Mouse (Mus musculus): ENCODE data around the gene Cdh13. TPM values are rescaled to one million over a fixed set of nuclear protein-coding genes. Genes with fewer than 3 reads are reported as not detected.
A peak's percentile ranks its signal among the peaks of the same experiment; 100 is the strongest.

Gene Cdh13
- polyA plus RNA-seq, 1 experiment, result 9.4 TPM

DNA sequence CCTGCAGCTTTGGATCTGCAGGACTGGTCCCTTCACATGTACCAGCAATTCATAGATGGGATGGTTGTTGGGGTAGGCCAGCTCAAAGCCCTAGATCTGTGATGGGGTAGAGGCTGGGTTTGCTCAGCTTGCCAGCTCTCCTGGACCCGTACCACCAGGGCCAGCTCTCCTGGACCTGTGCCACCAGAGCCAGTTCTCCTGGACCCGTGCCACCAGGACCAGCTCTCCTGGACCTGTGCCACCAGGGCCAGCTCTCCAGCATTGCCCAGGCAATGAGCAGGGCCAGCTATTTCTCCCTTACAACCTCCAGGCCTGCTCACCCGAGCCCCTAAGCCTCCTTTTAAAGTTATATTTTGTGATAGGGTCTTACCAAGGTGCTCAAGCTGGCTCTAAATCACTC, 566.0 kb downstream of the Cdh13 start:
- H3K79me3 ChIP-seq (ENCODE audit: low read depth), result no peaks in the 10 kb centered on the region
- no peak overlapping the region for H3ac ChIP-seq (ENCODE audit: control insufficient read depth, insufficient read length, low read depth)
- H3K4me3 ChIP-seq (ENCODE audit: insufficient read depth, poor library complexity, severe bottlenecking), result no peak overlapping the region
- no peaks in the 10 kb centered on the region for H3K79me2 ChIP-seq (ENCODE audit: control insufficient read depth, insufficient read depth)
- TF ChIP-seq MYOG (IDR thresholded peaks at IDR 0.05; ENCODE audit: control insufficient read depth, extremely low read depth, insufficient read length) (no peak), CTCF (IDR thresholded peaks at IDR 0.05; ENCODE audit: control insufficient read depth, insufficient read depth, insufficient read length) (no peak), CEBPB (IDR thresholded peaks at IDR 0.05; ENCODE audit: low read depth) (no peak), MYOD1 (IDR thresholded peaks at IDR 0.05; ENCODE audit: control insufficient read depth, insufficient read length, low read depth) (no peak), USF1 (IDR thresholded peaks at IDR 0.05; ENCODE audit: low read depth) (no peak), MAX (IDR thresholded peaks at IDR 0.05) (no peak), FOSL1 (IDR thresholded peaks at IDR 0.05; ENCODE audit: insufficient read depth, low read length, poor library complexity, severe bottlenecking) (no peak)
- no peaks in the 10 kb centered on the region for H3K36me3 ChIP-seq (ENCODE audit: control insufficient read depth, insufficient read depth)
- no peaks in the 10 kb centered on the region for H3K27me3 ChIP-seq (ENCODE audit: control insufficient read depth, insufficient read depth, insufficient read length)

DNA sequence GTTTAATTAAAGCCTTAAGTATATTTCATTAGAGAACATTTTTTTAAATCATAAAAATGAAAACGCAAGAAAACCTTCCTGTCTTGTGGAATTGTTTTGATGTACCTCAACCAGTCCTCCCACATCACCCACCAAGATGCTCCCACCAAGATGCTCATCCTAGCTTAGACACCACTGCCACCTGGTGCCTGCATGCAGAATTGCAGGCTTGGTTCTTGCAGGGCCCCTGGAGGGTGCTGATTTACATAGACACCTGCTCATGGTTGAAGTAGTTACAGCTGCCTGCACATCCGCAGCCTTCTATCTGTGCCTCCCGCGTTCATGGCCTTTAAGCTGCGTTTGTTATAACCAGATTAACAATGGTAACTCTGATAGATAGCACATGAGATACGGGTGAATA, 566.8 kb downstream of the Cdh13 start:
- H3K27me3 ChIP-seq (ENCODE audit: control insufficient read depth, insufficient read depth, insufficient read length), result no peaks in the 10 kb centered on the region
- TF ChIP-seq MYOD1 (IDR thresholded peaks at IDR 0.05; ENCODE audit: control insufficient read depth, insufficient read length, low read depth) (no peak), FOSL1 (IDR thresholded peaks at IDR 0.05; ENCODE audit: insufficient read depth, low read length, poor library complexity, severe bottlenecking) (no peak), MYOG (IDR thresholded peaks at IDR 0.05; ENCODE audit: control insufficient read depth, extremely low read depth, insufficient read length) (no peak), CTCF (IDR thresholded peaks at IDR 0.05; ENCODE audit: control insufficient read depth, insufficient read depth, insufficient read length) (peak; percentile 73)
- no peaks in the 10 kb centered on the region for H3K36me3 ChIP-seq (ENCODE audit: control insufficient read depth, insufficient read depth)
- H3K79me2 ChIP-seq (ENCODE audit: control insufficient read depth, insufficient read depth), result no peaks in the 10 kb centered on the region
- H3K4me3 ChIP-seq (ENCODE audit: insufficient read depth, poor library complexity, severe bottlenecking), result no peak overlapping the region
- no peaks in the 10 kb centered on the region for H3K79me3 ChIP-seq (ENCODE audit: low read depth)
- H3ac ChIP-seq (ENCODE audit: control insufficient read depth, insufficient read length, low read depth), result no peak overlapping the region

DNA sequence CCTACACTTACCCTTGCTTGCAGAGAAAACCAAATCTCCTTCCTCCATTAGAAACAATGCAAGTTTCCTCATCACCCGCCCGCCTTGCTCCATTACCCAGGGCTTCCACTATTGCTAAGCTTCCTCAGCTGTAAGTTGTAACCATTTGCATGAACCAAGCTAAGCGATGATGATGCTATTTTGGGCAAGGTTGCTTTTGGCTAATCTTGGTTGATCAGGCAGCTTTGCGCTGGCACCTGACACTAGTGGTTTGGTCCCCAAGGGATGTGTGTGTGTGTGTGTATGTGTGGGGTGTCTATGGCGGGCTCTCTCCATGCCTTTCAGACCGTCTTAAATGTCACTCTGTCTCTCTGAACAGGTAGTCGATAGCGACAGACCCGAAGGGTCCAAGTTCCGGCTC, 567.8 kb downstream of the Cdh13 start:
- no peaks in the 10 kb centered on the region for H3K36me3 ChIP-seq (ENCODE audit: control insufficient read depth, insufficient read depth)
- H3K27me3 ChIP-seq (ENCODE audit: control insufficient read depth, insufficient read depth, insufficient read length), result no peaks in the 10 kb centered on the region
- no peaks in the 10 kb centered on the region for H3K79me3 ChIP-seq (ENCODE audit: low read depth)
- no peak overlapping the region for H3ac ChIP-seq (ENCODE audit: control insufficient read depth, insufficient read length, low read depth)
- no peaks in the 10 kb centered on the region for H3K79me2 ChIP-seq (ENCODE audit: control insufficient read depth, insufficient read depth)
- TF ChIP-seq CTCF (IDR thresholded peaks at IDR 0.05; ENCODE audit: control insufficient read depth, insufficient read depth, insufficient read length), result no peak
- TF ChIP-seq FOSL1 (IDR thresholded peaks at IDR 0.05; ENCODE audit: insufficient read depth, low read length, poor library complexity, severe bottlenecking), result no peak
- no peak for TF ChIP-seq MYOG (IDR thresholded peaks at IDR 0.05; ENCODE audit: control insufficient read depth, extremely low read depth, insufficient read length)
- TF ChIP-seq CEBPB (IDR thresholded peaks at IDR 0.05; ENCODE audit: low read depth), result no peak
- no peak for TF ChIP-seq USF1 (IDR thresholded peaks at IDR 0.05; ENCODE audit: low read depth)
- TF ChIP-seq MAX (IDR thresholded peaks at IDR 0.05), result no peak
- no peak for TF ChIP-seq MYOD1 (IDR thresholded peaks at IDR 0.05; ENCODE audit: control insufficient read depth, insufficient read length, low read depth)
- H3K4me3 ChIP-seq (ENCODE audit: insufficient read depth, poor library complexity, severe bottlenecking), result no peak overlapping the region

DNA sequence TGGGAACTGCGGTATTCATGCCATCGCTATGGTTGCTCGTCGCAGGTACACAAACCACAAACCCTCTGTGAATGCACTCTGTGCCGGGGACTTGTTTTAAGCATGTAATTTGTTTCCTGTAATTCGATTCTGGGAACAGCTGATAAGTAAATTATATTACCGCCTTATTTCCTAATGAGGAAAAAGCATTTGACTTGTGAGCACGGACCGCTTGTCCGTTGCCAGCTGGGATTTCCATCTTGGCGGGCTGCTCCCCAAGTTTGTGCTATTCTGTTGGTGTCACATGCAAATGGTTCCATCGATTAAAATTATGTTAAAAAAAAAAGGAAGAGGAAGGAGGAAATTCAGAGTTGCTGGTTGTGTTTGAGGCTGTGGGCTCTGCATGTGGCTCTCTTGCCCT, 569.3 kb downstream of the Cdh13 start:
- no peak for TF ChIP-seq FOSL1 (IDR thresholded peaks at IDR 0.05; ENCODE audit: insufficient read depth, low read length, poor library complexity, severe bottlenecking)
- TF ChIP-seq USF1 (IDR thresholded peaks at IDR 0.05; ENCODE audit: low read depth), result no peak
- TF ChIP-seq MYOG (IDR thresholded peaks at IDR 0.05; ENCODE audit: control insufficient read depth, extremely low read depth, insufficient read length), result no peak
- no peak for TF ChIP-seq MAX (IDR thresholded peaks at IDR 0.05)
- no peak for TF ChIP-seq MYOD1 (IDR thresholded peaks at IDR 0.05; ENCODE audit: control insufficient read depth, insufficient read length, low read depth)
- TF ChIP-seq CTCF (IDR thresholded peaks at IDR 0.05; ENCODE audit: control insufficient read depth, insufficient read depth, insufficient read length), result no peak
- no peak for TF ChIP-seq CEBPB (IDR thresholded peaks at IDR 0.05; ENCODE audit: low read depth)
- H3K79me3 ChIP-seq (ENCODE audit: low read depth), result no peaks in the 10 kb centered on the region
- H3K79me2 ChIP-seq (ENCODE audit: control insufficient read depth, insufficient read depth), result no peaks in the 10 kb centered on the region

DNA sequence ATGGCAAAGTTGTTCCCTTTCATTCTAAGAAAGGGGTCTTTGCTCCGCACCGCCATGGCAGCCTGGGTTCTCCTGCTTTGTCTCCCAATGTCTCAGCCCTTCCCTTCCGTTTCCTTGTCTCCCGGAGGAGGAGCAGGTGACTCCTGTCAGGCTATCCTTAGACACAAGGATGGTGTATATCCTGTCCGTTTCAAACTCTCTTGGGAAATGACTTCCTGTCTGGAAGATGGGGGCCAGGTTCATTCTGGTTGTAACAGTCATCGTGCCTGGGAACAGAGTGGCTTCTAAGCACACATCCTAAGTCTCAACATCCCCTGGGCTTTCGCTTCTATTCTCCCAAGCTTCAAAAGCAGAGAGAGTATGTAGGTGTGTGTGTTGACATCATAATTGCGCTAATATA, 571.1 kb downstream of the Cdh13 start:
- H3ac ChIP-seq (ENCODE audit: control insufficient read depth, insufficient read length, low read depth), result no peak overlapping the region
- H3K27me3 ChIP-seq (ENCODE audit: control insufficient read depth, insufficient read depth, insufficient read length), result no peaks in the 10 kb centered on the region
- no peaks in the 10 kb centered on the region for H3K36me3 ChIP-seq (ENCODE audit: control insufficient read depth, insufficient read depth)
- TF ChIP-seq USF1 (IDR thresholded peaks at IDR 0.05; ENCODE audit: low read depth) (no peak), CTCF (IDR thresholded peaks at IDR 0.05; ENCODE audit: control insufficient read depth, insufficient read depth, insufficient read length) (no peak), CEBPB (IDR thresholded peaks at IDR 0.05; ENCODE audit: low read depth) (no peak)
- H3K79me2 ChIP-seq (ENCODE audit: control insufficient read depth, insufficient read depth), result no peaks in the 10 kb centered on the region
- H3K4me3 ChIP-seq (ENCODE audit: insufficient read depth, poor library complexity, severe bottlenecking), result no peak overlapping the region
- H3K79me3 ChIP-seq (ENCODE audit: low read depth), result no peaks in the 10 kb centered on the region

More for the DNA sequence above, 569.3 kb downstream of the Cdh13 start:
- H3ac ChIP-seq (ENCODE audit: control insufficient read depth, insufficient read length, low read depth), result no peak overlapping the region
- no peak overlapping the region for H3K4me3 ChIP-seq (ENCODE audit: insufficient read depth, poor library complexity, severe bottlenecking)
- no peaks in the 10 kb centered on the region for H3K36me3 ChIP-seq (ENCODE audit: control insufficient read depth, insufficient read depth)
- H3K27me3 ChIP-seq (ENCODE audit: control insufficient read depth, insufficient read depth, insufficient read length), result no peaks in the 10 kb centered on the region

DNA sequence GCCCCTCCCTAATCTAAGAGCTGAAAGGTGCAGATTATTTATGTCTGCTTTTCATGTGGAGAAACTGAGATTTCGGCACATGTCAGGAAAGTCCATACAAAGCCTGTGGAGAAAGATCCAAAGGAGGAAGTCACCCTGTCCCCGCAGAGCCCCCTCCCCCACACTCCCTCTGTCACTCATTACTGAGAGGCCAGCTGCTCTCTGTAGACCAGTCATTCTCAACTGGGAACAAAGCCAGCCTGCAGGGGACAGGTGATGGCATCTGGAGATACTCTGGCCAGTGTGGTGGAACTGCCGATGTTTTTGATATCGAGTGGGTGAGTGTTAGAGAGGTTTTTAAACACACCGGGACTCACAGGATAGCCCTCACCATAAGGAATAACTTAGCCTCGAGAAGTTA, 582.8 kb downstream of the Cdh13 start:
- Histone ChIP-seq H3K36me3 (ENCODE audit: control insufficient read depth, insufficient read depth) (no peaks in the 10 kb centered on the region), H3K79me3 (ENCODE audit: low read depth) (no peaks in the 10 kb centered on the region), H3K79me2 (ENCODE audit: control insufficient read depth, insufficient read depth) (no peaks in the 10 kb centered on the region), H3K27me3 (ENCODE audit: control insufficient read depth, insufficient read depth, insufficient read length) (no peaks in the 10 kb centered on the region), H3ac (ENCODE audit: control insufficient read depth, insufficient read length, low read depth) (no peak overlapping the region), H3K4me3 (ENCODE audit: insufficient read depth, poor library complexity, severe bottlenecking) (no peak overlapping the region)
- TF ChIP-seq MYOG (IDR thresholded peaks at IDR 0.05; ENCODE audit: control insufficient read depth, extremely low read depth, insufficient read length) (no peak), MYOD1 (IDR thresholded peaks at IDR 0.05; ENCODE audit: control insufficient read depth, insufficient read length, low read depth) (no peak), MAX (IDR thresholded peaks at IDR 0.05) (no peak), CTCF (IDR thresholded peaks at IDR 0.05; ENCODE audit: control insufficient read depth, insufficient read depth, insufficient read length) (no peak), FOSL1 (IDR thresholded peaks at IDR 0.05; ENCODE audit: insufficient read depth, low read length, poor library complexity, severe bottlenecking) (no peak), USF1 (IDR thresholded peaks at IDR 0.05; ENCODE audit: low read depth) (no peak), CEBPB (IDR thresholded peaks at IDR 0.05; ENCODE audit: low read depth) (no peak)
